Mouse (Mus musculus) hindbrain, embryonic 15.5 days (tissue): Measurements from ENCODE around the gene Pnkd. TPM values are rescaled to one million over a fixed set of nuclear protein-coding genes. Genes with fewer than 3 reads are reported as not detected.
"Not testable (repeated sequence)": the region's sequence is repeated elsewhere in the genome, so short reads cannot be mapped to it uniquely, and the experiment has no call there.

ENCODE experiments used
- ATAC-seq: fragments of 200-750 bp; cut with Nextera tagmentation; 2 replicates; pipeline ENCODE4 v1.8.0; 2017; ENCODE audit warnings: low read depth, moderate number of reproducible peaks, moderate TSS enrichment; ENCODE audit not compliant: low FRiP score
- H3K27ac ChIP-seq: fragments of 300-500 bp; sonication (generic); replicated peaks from 2 replicates; pipeline ENCODE4 v1.5.1; 2015; ENCODE audit warnings: mild to moderate bottlenecking, inconsistent platforms
- H3K27me3 ChIP-seq: fragments of 300-500 bp; sonication (generic); 2 replicates; pipeline ENCODE4 v1.6.1; 2015; ENCODE audit warnings: control low read depth, inconsistent platforms
- H3K36me3 ChIP-seq: fragments of 300-500 bp; sonication (generic); 2 replicates; pipeline ENCODE4 v1.6.1; 2015; ENCODE audit warnings: control low read depth, inconsistent platforms
- H3K4me1 ChIP-seq: fragments of 300-500 bp; sonication (generic); replicated peaks from 2 replicates; pipeline ENCODE4 v1.6.1; 2015; ENCODE audit warnings: control low read depth, inconsistent platforms
- H3K4me2 ChIP-seq: fragments of 300-500 bp; sonication (generic); 2 replicates; pipeline ENCODE4 v1.6.1; 2015; ENCODE audit warnings: moderate library complexity, mild to moderate bottlenecking, inconsistent platforms
- H3K4me3 ChIP-seq: fragments of 300-500 bp; sonication (generic); 2 replicates; pipeline ENCODE4 v1.5.1; 2015; ENCODE audit warnings: mild to moderate bottlenecking, inconsistent platforms
- H3K9ac ChIP-seq: fragments of 300-500 bp; sonication (generic); 2 replicates; pipeline ENCODE4 v1.6.1; 2015; ENCODE audit warnings: inconsistent platforms
- H3K9me3 ChIP-seq: fragments of 300-500 bp; sonication (generic); 2 replicates; pipeline ENCODE4 v1.6.1; 2016; ENCODE audit warnings: control low read depth, inconsistent platforms
- WGBS: fragments of 180-500 bp; shearing (Covaris S2); methylation state at CpG from one replicate; pipeline ENCODE4 v1.1.7; 2015; 5-methylcytosine and 5-hydroxymethylcytosine counted together
- polyA plus RNA-seq: library from polyadenylated mRNA; unstranded; fragments of >200 nt; fragmentation: Nextera tagmentation; extraction: Ambion mirVana; gene quantifications from 2 replicates; pipeline ENCODE4 v1.2.1, GENCODE M21; 2015

The Pnkd gene
- polyA plus RNA-seq, 1 experiment from 2014 or later = 144 TPM

DNA sequence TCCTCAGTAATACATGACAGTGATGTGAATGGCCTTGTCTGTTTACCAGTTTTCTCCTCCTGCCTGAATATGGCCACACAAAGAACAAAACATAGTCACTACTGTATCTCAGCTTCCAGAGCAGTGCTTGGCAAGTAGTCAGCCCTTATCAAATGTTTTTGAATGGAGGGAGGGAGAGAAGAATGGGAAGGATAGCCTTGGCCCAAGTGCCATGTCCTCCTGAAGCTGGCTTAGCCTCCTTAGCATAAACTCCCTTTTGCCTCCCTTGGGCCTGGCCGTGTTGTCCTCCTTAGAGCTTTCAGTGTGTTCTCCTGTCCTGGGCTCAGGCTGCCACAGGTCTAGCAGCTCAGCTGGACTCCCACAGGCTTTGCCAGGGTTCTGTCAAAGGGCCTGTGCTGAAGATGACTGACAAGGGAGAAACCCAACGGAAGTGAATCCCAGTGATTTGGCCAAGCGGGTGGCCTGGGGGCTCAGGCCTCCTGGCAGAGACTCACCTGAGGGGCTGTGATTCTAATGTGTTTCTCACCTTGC lies 52.6 kb downstream of the Pnkd start:
- no peak for ATAC-seq
- WGBS = 72% methylated on average over 3 of the region's 3 CpGs
- H3K27me3 ChIP-seq = no peaks in the 10 kb centered on the region
- H3K9me3 ChIP-seq = no peaks in the 10 kb centered on the region
- no peak overlapping the region for H3K27ac ChIP-seq
- no peaks in the 10 kb centered on the region for H3K36me3 ChIP-seq
- H3K4me2 ChIP-seq = no peak overlapping the region
- H3K4me1 ChIP-seq = peaks cover 13% of the 10 kb centered on the region
- no peak overlapping the region for H3K4me3 ChIP-seq
- no peak overlapping the region for H3K9ac ChIP-seq

DNA sequence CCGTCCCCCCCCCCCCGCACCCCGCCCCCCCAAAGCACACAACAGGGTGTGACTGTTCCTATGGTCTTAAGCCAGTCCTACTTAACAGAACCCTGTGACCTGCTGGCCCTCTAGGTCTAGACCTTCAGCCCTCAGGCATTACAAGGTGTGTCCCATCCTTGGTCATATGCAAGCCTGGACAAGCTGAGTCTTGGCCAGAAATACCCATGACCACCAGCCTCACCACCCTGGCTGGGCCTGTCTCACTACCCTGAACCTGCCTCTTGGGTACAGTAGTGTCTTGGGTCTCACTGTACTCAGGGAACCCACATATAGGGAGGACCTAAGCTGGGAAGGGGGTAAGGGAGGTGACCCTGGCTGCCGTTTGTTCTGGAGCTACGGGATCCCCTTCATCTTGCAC lies 53.3 kb downstream of the Pnkd start:
- Histone ChIP-seq H3K4me1 (peaks cover 13% of the 10 kb centered on the region), H3K4me3 (no peak overlapping the region), H3K27ac (no peak overlapping the region), H3K9me3 (no peaks in the 10 kb centered on the region), H3K4me2 (no peak overlapping the region), H3K36me3 (no peaks in the 10 kb centered on the region), H3K9ac (no peak overlapping the region), H3K27me3 (no peaks in the 10 kb centered on the region)
- WGBS = 88% methylated on average over 4 of the region's 5 CpGs
- ATAC-seq = no peak

DNA sequence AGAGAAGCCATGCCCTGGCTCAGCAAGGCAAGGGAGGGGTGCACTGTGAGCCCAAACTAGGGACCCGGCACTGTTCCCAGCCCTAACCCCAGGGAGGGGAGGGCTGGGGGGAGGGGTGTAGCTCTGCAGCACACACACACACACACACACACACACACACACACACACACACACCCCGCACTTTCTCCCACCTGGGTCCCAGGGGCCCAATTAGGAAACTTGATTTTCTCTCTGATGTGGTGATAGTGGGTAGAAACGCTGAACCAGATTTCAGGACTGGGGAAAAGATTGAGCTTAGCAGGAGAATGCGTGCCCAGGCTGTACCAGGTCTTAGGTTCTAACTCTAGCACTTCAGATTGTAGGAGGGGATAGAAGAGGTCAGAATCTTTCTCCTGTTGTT lies 53.9 kb downstream of the Pnkd start:
- WGBS = 74% methylated on average over 4 of the region's 4 CpGs
- H3K27ac ChIP-seq = no peak overlapping the region
- ATAC-seq = no peak
- no peaks in the 10 kb centered on the region for H3K27me3 ChIP-seq
- H3K4me2 ChIP-seq = no peak overlapping the region
- no peak overlapping the region for H3K9ac ChIP-seq
- H3K4me1 ChIP-seq = peaks cover 13% of the 10 kb centered on the region
- H3K4me3 ChIP-seq = no peak overlapping the region
- H3K9me3 ChIP-seq = no peaks in the 10 kb centered on the region
- no peaks in the 10 kb centered on the region for H3K36me3 ChIP-seq

DNA sequence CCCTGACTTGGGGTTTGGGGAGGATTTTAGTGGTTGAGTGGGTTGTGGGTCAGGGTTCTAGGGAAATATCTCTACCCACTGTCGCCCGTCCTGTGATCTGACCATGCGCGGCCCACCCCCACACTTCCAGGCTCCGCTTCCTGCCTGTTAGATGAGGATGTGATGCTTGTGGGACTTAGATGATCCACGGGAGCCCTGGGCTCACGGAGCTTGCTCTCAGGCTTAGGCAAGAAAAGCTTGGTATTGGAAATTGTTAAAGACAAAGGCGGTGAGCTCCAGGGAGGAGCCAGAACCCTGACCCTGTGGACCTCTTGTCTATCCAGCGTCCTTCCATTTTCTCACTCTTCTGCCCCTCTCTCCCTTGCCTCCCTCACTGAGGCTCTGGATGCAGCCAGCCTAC lies 55.2 kb downstream of the Pnkd start:
- H3K27me3 ChIP-seq = no peaks in the 10 kb centered on the region
- 96% methylated on average over 9 of the region's 9 CpGs for WGBS
- no peak overlapping the region for H3K27ac ChIP-seq
- no peak overlapping the region for H3K4me2 ChIP-seq
- ATAC-seq = no peak
- no peak overlapping the region for H3K4me3 ChIP-seq
- no peak overlapping the region for H3K9ac ChIP-seq
- H3K36me3 ChIP-seq = no peaks in the 10 kb centered on the region
- peaks cover 10% of the 10 kb centered on the region for H3K4me1 ChIP-seq
- no peaks in the 10 kb centered on the region for H3K9me3 ChIP-seq

DNA sequence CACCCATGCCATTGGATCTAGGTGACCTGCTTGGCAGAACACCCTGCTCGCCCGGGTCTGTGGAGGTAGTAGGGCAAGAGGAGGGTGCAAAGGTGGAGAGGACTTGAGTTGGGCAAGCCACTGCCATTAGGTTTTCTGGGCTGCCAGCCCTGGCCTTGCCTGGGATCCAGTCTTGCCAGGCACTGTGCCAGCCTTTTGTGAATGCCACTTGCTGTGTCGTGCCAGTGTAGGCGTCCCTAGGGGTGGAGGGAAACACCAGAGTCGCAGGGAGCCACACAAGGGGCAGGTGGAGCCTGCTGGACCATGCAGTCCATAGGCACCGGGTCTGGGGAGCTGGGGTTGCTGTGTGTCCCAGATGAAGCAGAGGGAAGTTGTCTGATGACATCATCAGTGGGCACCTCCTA lies 55.6 kb downstream of the Pnkd start:
- Histone ChIP-seq H3K27ac (no peak overlapping the region), H3K4me2 (no peak overlapping the region), H3K4me1 (peaks cover 10% of the 10 kb centered on the region), H3K36me3 (no peaks in the 10 kb centered on the region), H3K9me3 (no peaks in the 10 kb centered on the region), H3K4me3 (no peak overlapping the region), H3K27me3 (no peaks in the 10 kb centered on the region), H3K9ac (no peak overlapping the region)
- peak; percentile 14; the same call in 1 of the 2 replicates for ATAC-seq
- 77% methylated on average over 6 of the region's 6 CpGs for WGBS

DNA sequence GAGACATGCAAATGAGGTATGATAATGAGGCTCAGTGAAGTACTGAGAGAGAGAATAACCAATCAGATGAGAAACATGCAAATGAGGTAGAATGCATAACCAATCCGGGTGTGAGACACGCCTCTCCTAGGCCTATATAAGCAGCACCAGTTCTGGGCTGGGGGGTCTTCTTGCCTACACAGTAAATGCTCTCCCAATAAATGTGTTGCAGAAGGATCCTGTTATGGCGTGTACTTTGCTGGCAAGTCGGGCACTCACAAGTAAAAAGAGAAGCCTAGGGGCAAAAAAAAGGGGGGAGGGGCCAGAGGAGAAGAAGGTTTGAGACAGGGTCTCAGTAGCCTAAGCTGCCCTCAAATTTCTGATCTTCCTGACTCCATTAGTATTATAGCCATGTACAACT lies 56.3 kb downstream of the Pnkd start:
- not testable (repeated sequence) for H3K4me3 ChIP-seq, ATAC-seq, H3K27ac ChIP-seq, H3K9ac ChIP-seq, H3K4me2 ChIP-seq, H3K36me3 ChIP-seq, H3K4me1 ChIP-seq, H3K9me3 ChIP-seq, H3K27me3 ChIP-seq
- WGBS = 93% methylated on average over 4 of the region's 4 CpGs

DNA sequence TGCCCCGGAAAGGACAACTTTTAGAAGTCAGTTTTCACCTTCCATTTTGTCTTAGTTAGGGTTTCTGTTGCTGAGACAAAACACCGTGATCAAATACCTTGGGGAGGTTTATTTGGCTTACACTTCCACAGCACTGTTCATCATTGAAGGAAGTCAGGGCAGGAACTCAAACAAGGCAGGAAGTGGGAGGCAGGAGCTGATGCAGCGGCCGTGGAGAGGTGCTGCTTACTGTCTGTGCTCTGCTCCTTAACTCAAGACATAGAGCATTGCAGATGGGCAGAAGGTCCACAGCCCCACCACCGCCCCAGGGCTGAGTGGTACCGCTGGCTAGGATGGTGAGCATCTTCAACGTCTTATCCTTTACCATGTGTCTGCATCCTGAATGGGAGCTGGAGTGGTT lies 57.2 kb downstream of the Pnkd start:
- Histone ChIP-seq H3K4me3 (no peak overlapping the region), H3K9ac (no peak overlapping the region), H3K36me3 (no peaks in the 10 kb centered on the region), H3K9me3 (no peaks in the 10 kb centered on the region), H3K27ac (no peak overlapping the region), H3K27me3 (no peaks in the 10 kb centered on the region), H3K4me2 (no peak overlapping the region), H3K4me1 (peaks cover 10% of the 10 kb centered on the region)
- ATAC-seq = no peak
- WGBS = 88% methylated on average over 7 of the region's 7 CpGs

DNA sequence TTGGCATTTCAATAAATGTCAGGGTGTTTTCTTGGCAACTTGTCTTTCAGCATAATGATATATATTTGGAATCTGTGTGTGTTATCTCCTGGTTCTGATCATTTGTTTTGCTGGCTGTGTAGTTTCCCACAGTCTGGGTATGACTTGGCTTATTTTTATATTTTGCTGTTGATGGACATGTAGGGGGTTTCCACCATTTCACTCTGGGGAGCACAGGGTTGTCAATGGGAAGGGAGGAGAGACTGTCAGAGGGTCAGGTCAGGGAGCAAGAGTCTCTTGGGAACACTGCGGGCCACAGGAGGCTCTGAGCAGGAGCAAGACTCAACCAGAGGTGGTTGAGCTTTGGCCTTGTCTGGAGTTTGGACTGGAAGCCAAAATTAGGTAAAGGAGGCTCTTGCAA lies 57.6 kb downstream of the Pnkd start:
- peaks cover 10% of the 10 kb centered on the region for H3K4me1 ChIP-seq
- H3K9me3 ChIP-seq = no peaks in the 10 kb centered on the region
- H3K4me3 ChIP-seq = no peak overlapping the region
- WGBS = 89% methylated on average over 1 of the region's 1 CpGs
- H3K36me3 ChIP-seq = no peaks in the 10 kb centered on the region
- ATAC-seq = no peak
- H3K4me2 ChIP-seq = no peak overlapping the region
- H3K27ac ChIP-seq = no peak overlapping the region
- no peaks in the 10 kb centered on the region for H3K27me3 ChIP-seq
- H3K9ac ChIP-seq = no peak overlapping the region

DNA sequence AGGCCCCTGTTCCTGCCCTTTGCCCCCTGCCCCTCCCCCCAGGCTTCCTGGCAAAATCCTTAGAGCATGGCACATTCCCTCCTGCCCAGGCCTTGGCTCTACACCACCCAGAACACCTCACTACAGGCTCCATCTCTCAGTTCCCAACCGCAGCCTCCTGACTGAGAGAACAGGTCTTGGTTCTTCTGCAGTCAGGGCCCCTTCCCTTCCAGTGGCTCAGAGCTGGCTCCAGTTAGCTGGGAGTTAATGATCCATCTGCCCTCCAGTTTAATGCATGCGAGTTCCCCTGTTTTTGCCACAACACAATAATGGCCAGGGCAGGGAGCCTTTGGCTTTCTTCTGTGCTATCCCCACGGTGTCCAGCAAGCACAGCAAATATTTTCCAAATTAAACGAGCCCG lies 58.4 kb downstream of the Pnkd start:
- Histone ChIP-seq H3K9ac (no peak overlapping the region), H3K4me3 (no peak overlapping the region), H3K4me1 (peaks cover 10% of the 10 kb centered on the region), H3K27me3 (no peaks in the 10 kb centered on the region), H3K27ac (no peak overlapping the region), H3K4me2 (no peak overlapping the region), H3K36me3 (no peaks in the 10 kb centered on the region), H3K9me3 (no peaks in the 10 kb centered on the region)
- WGBS = 38% methylated on average over 5 of the region's 5 CpGs
- ATAC-seq = no peak

DNA sequence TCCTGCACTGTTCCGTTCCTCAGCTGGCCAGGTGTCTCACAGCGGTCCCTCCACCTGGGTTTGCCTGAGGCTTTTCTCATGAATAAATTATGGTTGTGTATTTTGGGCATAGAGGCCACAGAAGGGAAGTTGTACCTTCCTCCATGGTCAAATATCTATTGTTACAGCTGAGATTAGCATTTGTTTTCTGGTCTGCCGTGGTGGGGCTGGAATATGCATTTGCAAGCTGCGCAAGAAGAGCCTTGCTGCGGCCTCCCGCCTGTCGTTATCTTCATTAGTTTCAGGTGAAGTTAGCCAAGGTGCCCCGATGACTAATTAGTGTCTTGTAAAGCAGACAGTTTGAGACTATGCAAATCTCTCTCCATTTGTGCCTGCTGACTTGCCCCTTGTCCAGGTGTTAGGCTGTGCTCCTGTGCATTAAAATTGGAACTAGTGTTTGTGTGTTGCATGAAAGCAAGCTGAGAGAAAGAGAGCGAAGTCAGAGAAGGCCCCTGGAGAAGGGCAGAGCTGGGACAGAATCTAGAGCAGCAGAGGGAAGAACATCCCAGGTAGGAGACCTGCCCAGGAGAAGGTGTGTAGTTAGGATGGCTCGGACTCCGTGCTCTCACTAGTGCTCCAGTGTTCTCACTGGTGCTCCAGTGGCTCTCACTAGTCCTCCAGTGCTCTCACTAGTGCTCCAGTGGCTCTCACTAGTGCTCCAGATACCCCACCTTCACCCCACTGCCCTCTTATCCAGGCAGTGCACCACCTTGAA lies 59.6 kb downstream of the Pnkd start:
- Histone ChIP-seq H3K27ac (no peak overlapping the region), H3K9ac (no peak overlapping the region), H3K9me3 (no peaks in the 10 kb centered on the region), H3K4me3 (no peak overlapping the region), H3K4me1 (peaks cover 10% of the 10 kb centered on the region), H3K27me3 (no peaks in the 10 kb centered on the region), H3K4me2 (no peak overlapping the region), H3K36me3 (no peaks in the 10 kb centered on the region)
- ATAC-seq = no peak
- 71% methylated on average over 11 of the region's 11 CpGs for WGBS

DNA sequence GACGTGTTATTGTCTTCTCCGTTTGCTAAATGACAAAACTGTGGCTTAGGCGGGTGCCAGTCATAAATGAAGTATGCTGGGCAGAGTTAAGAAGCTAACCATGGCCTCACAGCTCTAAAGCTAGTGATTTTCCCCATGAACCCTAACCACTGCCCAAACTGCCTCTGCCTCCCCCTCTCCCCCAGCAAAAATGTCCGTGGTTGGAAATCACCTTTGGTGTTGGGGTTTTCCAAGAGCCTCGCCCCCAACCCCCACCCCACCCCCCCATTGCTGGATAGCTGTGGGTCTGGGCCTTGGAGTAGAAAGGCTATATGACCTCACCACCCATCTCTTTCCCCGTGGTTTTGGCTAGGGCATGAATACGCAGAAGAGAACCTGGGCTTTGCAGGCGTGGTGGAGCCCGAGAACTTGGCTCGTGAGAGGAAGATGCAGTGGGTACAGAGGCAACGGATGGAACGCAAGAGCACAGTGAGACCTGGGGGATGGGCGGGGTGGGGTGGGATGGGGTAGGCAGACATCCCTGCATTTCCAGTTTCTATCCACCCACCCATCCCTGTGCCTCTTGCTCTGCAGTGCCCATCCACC lies 66.5 kb downstream of the Pnkd start:
- H3K36me3 ChIP-seq = peaks cover 10% of the 10 kb centered on the region; the same call in 1 of the 2 replicates
- H3K27me3 ChIP-seq = no peaks in the 10 kb centered on the region
- H3K27ac ChIP-seq = no peak overlapping the region
- ATAC-seq = no peak
- no peak overlapping the region for H3K4me3 ChIP-seq
- H3K4me1 ChIP-seq = no peaks in the 10 kb centered on the region
- no peak overlapping the region for H3K4me2 ChIP-seq
- no peaks in the 10 kb centered on the region for H3K9me3 ChIP-seq
- WGBS = 91% methylated on average over 13 of the region's 13 CpGs
- H3K9ac ChIP-seq = no peak overlapping the region

DNA sequence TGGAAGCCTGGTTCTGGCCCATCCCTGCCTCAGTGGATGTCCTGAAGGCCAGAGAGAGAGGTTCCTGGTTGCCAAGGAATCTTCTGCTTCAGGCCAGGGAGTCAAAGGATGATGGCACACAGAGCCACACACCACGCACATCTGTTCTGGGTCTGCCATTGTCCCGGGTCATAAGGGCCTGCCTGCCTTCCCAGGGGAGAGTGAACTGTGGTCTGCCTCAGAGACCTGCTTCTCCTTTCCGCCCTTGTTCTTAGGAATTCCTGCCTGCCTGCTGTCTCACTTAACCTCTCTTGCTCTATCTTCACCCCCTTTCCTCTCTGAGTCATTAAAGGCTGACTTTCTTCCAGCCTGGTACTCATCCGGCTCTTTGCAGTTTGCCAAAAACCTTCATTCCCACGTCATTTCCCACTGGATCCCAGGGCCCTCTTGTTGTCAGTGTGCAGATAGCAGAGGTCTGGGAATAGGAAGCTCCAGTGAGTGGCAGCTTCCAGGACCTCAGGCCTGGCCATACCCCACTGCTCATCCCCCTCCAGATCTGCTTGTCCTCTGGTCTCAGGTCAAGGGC lies 67.9 kb downstream of the Pnkd start:
- 74% methylated on average over 5 of the region's 5 CpGs for WGBS
- Histone ChIP-seq H3K4me2 (no peak overlapping the region), H3K4me1 (no peaks in the 10 kb centered on the region), H3K4me3 (no peak overlapping the region), H3K9me3 (no peaks in the 10 kb centered on the region), H3K27me3 (no peaks in the 10 kb centered on the region), H3K27ac (no peak overlapping the region), H3K9ac (no peak overlapping the region), H3K36me3 (peaks cover 10% of the 10 kb centered on the region; the same call in 1 of the 2 replicates)
- ATAC-seq = no peak
